Mouse (Mus musculus) frontal cortex, adult 2 months (tissue): ENCODE data around the gene Il13. TPM values are rescaled to one million over a fixed set of nuclear protein-coding genes. Genes with fewer than 3 reads are reported as not detected.

Experiments
- DNase-seq, 2 experiments: peaks; one replicate each; pipeline ENCODE4 v3.0.0; 2022; ENCODE audit warnings: low spot score in 1 of 2; ENCODE audit errors: extremely low spot score in 1 of 2
- polyA plus RNA-seq: library from polyadenylated mRNA; depleted of rRNA; stranded (reverse); fragments of >200 nt; gene quantifications from 2 replicates; pipeline ENCODE4 v1.2.3, GENCODE M21; 2012; rRNA removed

Il13 gene
- polyA plus RNA-seq: not detected in 2 replicates

GRCm38 (mm10) chr11:53634556-53634955 is at the start of gene Il13:
Gene Il13 (minus strand): TSS chr11:53634702.
- DNase-seq: no peak

GRCm38 (mm10) chr11:53682994-53683530 is 48.6 kb upstream of the Il13 start:
- DNase-seq: no peak

GRCm38 (mm10) chr11:53682170-53682569 is 47.7 kb upstream of the Il13 start:
- DNase-seq: no peak

GRCm38 (mm10) chr11:53681686-53682085 is 47.2 kb upstream of the Il13 start:
- DNase-seq: no peak

- DNase-seq: no peak
Measured at GRCm38 (mm10) chr11:53680141-53680540, 45.6 kb upstream of the Il13 start.

GRCm38 (mm10) chr11:53671414-53671813 is 36.9 kb upstream of the Il13 start:
- DNase-seq: no peak

GRCm38 (mm10) chr11:53664091-53664490 is 29.6 kb upstream of the Il13 start:
- DNase-seq: no peak

GRCm38 (mm10) chr11:53662794-53663674 is 28.5 kb upstream of the Il13 start:
- peak; percentile 48 to 73 for DNase-seq

GRCm38 (mm10) chr11:53657828-53658227 is 23.3 kb upstream of the Il13 start:
- DNase-seq: no peak

- DNase-seq: no peak
Measured at GRCm38 (mm10) chr11:53657381-53657780, 22.9 kb upstream of the Il13 start.

- DNase-seq: peak in 1 of 2 experiments; percentile 39
Measured at GRCm38 (mm10) chr11:53656558-53657202, 22.2 kb upstream of the Il13 start.

- no peak for DNase-seq
Measured at GRCm38 (mm10) chr11:53655043-53655442, 20.5 kb upstream of the Il13 start.

- no peak for DNase-seq
Measured at GRCm38 (mm10) chr11:53652427-53652826, 17.9 kb upstream of the Il13 start.

- no peak for DNase-seq
Measured at GRCm38 (mm10) chr11:53651441-53651840, 16.9 kb upstream of the Il13 start.

GRCm38 (mm10) chr11:53644017-53644416 is 9.5 kb upstream of the Il13 start:
- no peak for DNase-seq

GRCm38 (mm10) chr11:53642744-53643279 is 8.3 kb upstream of the Il13 start:
- no peak for DNase-seq

- DNase-seq: no peak
Measured at GRCm38 (mm10) chr11:53637803-53638260, 3.3 kb upstream of the Il13 start.

GRCm38 (mm10) chr11:53637046-53637802 is 2.7 kb upstream of the Il13 start:
- no peak for DNase-seq

GRCm38 (mm10) chr11:53636183-53636646 is 1.7 kb upstream of the Il13 start:
- DNase-seq: peak in 1 of 2 experiments; percentile 57

GRCm38 (mm10) chr11:53635590-53636182 is 1.2 kb upstream of the Il13 start:
- no peak for DNase-seq
